Mouse (Mus musculus): Measurements from ENCODE around the gene Olfr640. TPM values are rescaled to one million over a fixed set of nuclear protein-coding genes. Genes with fewer than 3 reads are reported as not detected.

The Olfr640 gene
- polyA plus RNA-seq, 1 experiment from 2014 or later = not detected

DNA sequence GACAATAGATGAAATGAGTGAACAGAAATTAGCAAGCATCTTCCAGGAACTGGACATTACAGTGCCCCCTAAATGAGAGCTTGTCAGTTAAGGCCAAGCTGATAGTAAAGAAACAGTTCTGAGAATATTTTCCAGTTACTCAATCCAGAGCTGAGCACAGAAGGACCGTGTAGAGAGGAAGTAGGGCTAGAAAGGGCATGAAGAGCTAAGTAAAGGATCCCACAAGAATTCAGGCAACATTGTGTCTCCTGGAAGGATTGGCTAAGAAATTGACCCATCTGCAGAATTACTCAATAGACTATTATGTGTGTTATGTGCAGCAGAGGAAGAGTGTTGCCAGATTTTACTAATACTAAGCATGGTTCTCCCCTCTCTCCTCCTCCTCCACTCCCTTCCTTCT, 53.6 kb downstream of the Olfr640 start:
- H3K4me1 ChIP-seq = no peaks in the 10 kb centered on the region
- no peaks in the 10 kb centered on the region for H3K9me3 ChIP-seq (replicated peaks)
- H3K9ac ChIP-seq = no peak overlapping the region
- no peak for ATAC-seq (ENCODE audit: low FRiP score)
- no peak overlapping the region for H3K4me2 ChIP-seq (replicated peaks)
- no peak overlapping the region for H3K4me3 ChIP-seq
- WGBS = 60% methylated on average over 1 of the region's 1 CpGs
- H3K36me3 ChIP-seq = no peaks in the 10 kb centered on the region
- H3K27ac ChIP-seq = no peak overlapping the region
- H3K27me3 ChIP-seq = no peaks in the 10 kb centered on the region

- 76% methylated on average over 1 of the region's 1 CpGs for WGBS
- Histone ChIP-seq H3K36me3 (no peaks in the 10 kb centered on the region), H3K4me3 (no peak within 1 kb of the TSS), H3K27ac (no peak within 1 kb of the TSS), H3K9ac (no peak within 1 kb of the TSS), H3K4me2 (replicated peaks) (no peak within 1 kb of the TSS), H3K27me3 (no peaks in the 10 kb centered on the region), H3K9me3 (replicated peaks) (no peaks in the 10 kb centered on the region), H3K4me1 (no peaks in the 10 kb centered on the region)
- no peak for ATAC-seq (ENCODE audit: low FRiP score)
These were observed 54.5 kb downstream of the Olfr640 start, which contains the start of gene Olfr635 for GRCm38 (mm10) chr7:103970852-103971251. Gene Olfr635, plus strand, starts transcription at chr7:103971152.

Other genes starting within 250 kb of the Olfr640 start
- not detected in 2 replicates for gene Olfr68, start 245.9 kb downstream of the Olfr640 start, polyA plus RNA-seq (2016; fragmentation: Nextera tagmentation; extraction: Ambion mirVana)
- not detected in 2 replicates for gene Olfr67, start 233.8 kb downstream of the Olfr640 start, polyA plus RNA-seq (2016; fragmentation: Nextera tagmentation; extraction: Ambion mirVana)
- 799 and 940 TPM in 2 replicates for gene Hbb-bt, start 211.6 kb downstream of the Olfr640 start, polyA plus RNA-seq (2016; fragmentation: Nextera tagmentation; extraction: Ambion mirVana)
- 613 and 772 TPM in 2 replicates for gene Hbb-bs, start 197.5 kb downstream of the Olfr640 start, polyA plus RNA-seq (2016; fragmentation: Nextera tagmentation; extraction: Ambion mirVana)
- not detected in 2 replicates for gene Hbb-bh2, start 185.1 kb downstream of the Olfr640 start, polyA plus RNA-seq (2016; fragmentation: Nextera tagmentation; extraction: Ambion mirVana)
- gene Hbb-bh1, start 182.4 kb downstream of the Olfr640 start, polyA plus RNA-seq (2016; fragmentation: Nextera tagmentation; extraction: Ambion mirVana) = 614 and 792 TPM in 2 replicates
- 8,282 and 10,510 TPM in 2 replicates for gene Hbb-y, start 172.4 kb downstream of the Olfr640 start, polyA plus RNA-seq (2016; fragmentation: Nextera tagmentation; extraction: Ambion mirVana)
- gene Olfr66, start 139.3 kb downstream of the Olfr640 start, polyA plus RNA-seq (2016; fragmentation: Nextera tagmentation; extraction: Ambion mirVana) = not detected in 2 replicates
- not detected in 2 replicates for gene Olfr64, start 131.1 kb downstream of the Olfr640 start, polyA plus RNA-seq (2016; fragmentation: Nextera tagmentation; extraction: Ambion mirVana)
- not detected in 2 replicates for gene Olfr65, start 122.1 kb downstream of the Olfr640 start, polyA plus RNA-seq (2016; fragmentation: Nextera tagmentation; extraction: Ambion mirVana)
- gene Olfr631, start 96.7 kb downstream of the Olfr640 start, polyA plus RNA-seq (2016; fragmentation: Nextera tagmentation; extraction: Ambion mirVana) = not detected in 2 replicates
- gene Olfr632, start 91.2 kb downstream of the Olfr640 start, polyA plus RNA-seq (2016; fragmentation: Nextera tagmentation; extraction: Ambion mirVana) = not detected in 2 replicates
- gene Olfr633, start 81.1 kb downstream of the Olfr640 start, polyA plus RNA-seq (2016; fragmentation: Nextera tagmentation; extraction: Ambion mirVana) = not detected in 2 replicates
- gene Olfr635, start 54.4 kb downstream of the Olfr640 start, polyA plus RNA-seq (2016; fragmentation: Nextera tagmentation; extraction: Ambion mirVana) = not detected in 2 replicates
- not detected in 2 replicates for gene Olfr638, start 26.8 kb downstream of the Olfr640 start, polyA plus RNA-seq (2016; fragmentation: Nextera tagmentation; extraction: Ambion mirVana)
- gene Olfr639, start 8.3 kb downstream of the Olfr640 start, polyA plus RNA-seq (2016; fragmentation: Nextera tagmentation; extraction: Ambion mirVana) = 0.04 TPM in 1 of 2 replicates, not detected in the other
- not detected in 2 replicates for gene Olfr641, start 9.9 kb upstream of the Olfr640 start, polyA plus RNA-seq (2016; fragmentation: Nextera tagmentation; extraction: Ambion mirVana)
- not detected in 2 replicates for gene Olfr642, start 27.1 kb upstream of the Olfr640 start, polyA plus RNA-seq (2016; fragmentation: Nextera tagmentation; extraction: Ambion mirVana)
- not detected in 2 replicates for gene 4930516K23Rik, start 35.9 kb upstream of the Olfr640 start, polyA plus RNA-seq (2016; fragmentation: Nextera tagmentation; extraction: Ambion mirVana)
- not detected in 2 replicates for gene Olfr644, start 46.3 kb upstream of the Olfr640 start, polyA plus RNA-seq (2016; fragmentation: Nextera tagmentation; extraction: Ambion mirVana)
- gene Olfr645, start 59.9 kb upstream of the Olfr640 start, polyA plus RNA-seq (2016; fragmentation: Nextera tagmentation; extraction: Ambion mirVana) = not detected in 2 replicates
- gene Olfr646, start 79.3 kb upstream of the Olfr640 start, polyA plus RNA-seq (2016; fragmentation: Nextera tagmentation; extraction: Ambion mirVana) = not detected in 2 replicates
- gene Ubqln5, start 104.3 kb upstream of the Olfr640 start, polyA plus RNA-seq (2016; fragmentation: Nextera tagmentation; extraction: Ambion mirVana) = not detected in 2 replicates
- not detected in 2 replicates for gene Olfr643, start 111.8 kb upstream of the Olfr640 start, polyA plus RNA-seq (2016; fragmentation: Nextera tagmentation; extraction: Ambion mirVana)
- not detected in 2 replicates for gene Ubqln3, start 117.7 kb upstream of the Olfr640 start, polyA plus RNA-seq (2016; fragmentation: Nextera tagmentation; extraction: Ambion mirVana)
- gene Ubqlnl, start 125.0 kb upstream of the Olfr640 start, polyA plus RNA-seq (2016; fragmentation: Nextera tagmentation; extraction: Ambion mirVana) = not detected in 2 replicates
- gene Olfm5, start 139.3 kb upstream of the Olfr640 start, polyA plus RNA-seq (2016; fragmentation: Nextera tagmentation; extraction: Ambion mirVana) = not detected in 2 replicates
- gene Olfr648, start 157.8 kb upstream of the Olfr640 start, polyA plus RNA-seq (2016; fragmentation: Nextera tagmentation; extraction: Ambion mirVana) = 0.56 and 0.83 TPM in 2 replicates
- gene Olfr649, start 170.4 kb upstream of the Olfr640 start, polyA plus RNA-seq (2016; fragmentation: Nextera tagmentation; extraction: Ambion mirVana) = not detected in 2 replicates
- gene Trim6, start 193.2 kb upstream of the Olfr640 start, polyA plus RNA-seq (2016; fragmentation: Nextera tagmentation; extraction: Ambion mirVana) = 1.7 and 1.8 TPM in 2 replicates
- gene Trim34a, start 218.9 kb upstream of the Olfr640 start, polyA plus RNA-seq (2016; fragmentation: Nextera tagmentation; extraction: Ambion mirVana) = 0.90 and 1.4 TPM in 2 replicates